Mouse (Mus musculus) c-Kit-negative CD71-positive TER-119-positive erythroid progenitor cells, embryonic 14.5 days (primary cell): ENCODE measurements around the gene Sypl.

Experiments
- DNase-seq: peaks from one replicate; pipeline ENCODE4 v3.0.0-alpha.2; 2013; ENCODE audit warnings: low read depth, low spot score

Gene Sypl

DNA sequence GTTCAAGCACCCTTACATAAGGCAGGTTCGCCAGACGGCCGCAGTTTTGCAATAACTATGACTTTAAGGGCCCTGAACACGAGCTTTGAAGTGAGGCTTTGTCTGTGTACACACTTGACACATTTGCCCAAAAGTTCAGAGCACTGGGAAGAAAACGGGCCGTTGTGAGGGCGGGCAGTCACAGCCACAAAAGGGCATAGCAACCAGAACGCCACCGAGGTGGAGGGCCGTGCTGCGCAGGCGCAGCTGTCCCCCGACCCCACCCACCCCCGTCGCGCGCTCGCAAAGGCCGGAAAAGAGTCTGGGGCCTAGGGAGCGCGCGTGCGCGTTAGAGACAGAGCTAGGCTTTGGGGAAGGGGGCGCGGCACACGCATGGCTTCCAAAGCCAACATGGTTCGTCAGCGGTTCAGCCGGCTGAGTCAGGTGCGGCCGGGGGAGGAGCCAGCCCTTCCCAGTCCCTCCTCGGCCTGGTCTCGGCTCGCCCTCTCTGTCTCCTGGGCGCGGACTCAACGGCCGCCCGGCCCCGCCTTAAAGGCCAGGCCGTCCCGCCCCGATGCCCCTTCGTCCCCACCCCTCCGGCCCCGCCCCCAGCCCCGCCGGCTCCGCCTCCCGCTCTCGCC lies at the start of gene Sypl:
Sypl (plus strand) TSS at position 296 of the 620 bp plus-strand sequence.
- peak; percentile 85 for DNase-seq

DNA sequence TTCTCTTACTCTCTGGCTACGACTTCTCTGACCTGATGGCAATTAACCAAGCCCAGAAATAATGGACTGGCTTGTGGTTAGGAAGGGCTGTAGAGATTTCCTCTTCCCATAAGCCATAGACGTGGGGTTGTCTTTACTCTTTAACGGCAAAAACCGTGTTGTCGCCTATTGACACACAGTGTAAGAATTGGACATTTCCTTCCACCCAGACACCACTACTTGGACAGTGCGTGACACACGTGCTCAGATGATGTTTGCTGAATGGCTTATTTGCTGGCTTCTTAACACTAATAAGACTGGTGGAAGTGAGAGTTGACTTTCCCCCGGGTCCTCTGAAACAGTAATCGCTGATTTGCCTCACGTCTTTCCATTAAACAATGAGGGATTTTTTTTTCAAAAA lies 44.0 kb upstream of the Sypl start:
- no peak for DNase-seq

DNA sequence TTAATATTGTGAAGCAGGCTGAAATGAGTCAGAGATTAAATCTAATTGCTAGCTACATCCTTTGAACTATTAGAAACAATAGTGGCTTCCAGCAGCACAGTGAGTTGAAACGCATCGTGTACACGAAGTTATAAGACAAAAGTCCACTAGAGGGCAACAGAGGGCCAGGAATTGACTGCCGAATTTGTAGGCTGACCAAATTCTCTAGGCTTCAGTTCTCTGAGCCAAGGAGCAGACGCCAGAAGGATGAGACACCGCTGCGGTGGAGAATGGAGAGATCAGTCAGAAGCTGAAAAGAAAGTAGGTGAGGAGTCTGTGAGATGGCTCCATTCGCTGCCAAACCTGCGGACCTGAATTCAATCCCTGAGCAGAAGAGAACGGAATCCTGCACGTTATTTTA lies 43.6 kb upstream of the Sypl start:
- peak; percentile 50 for DNase-seq

DNA sequence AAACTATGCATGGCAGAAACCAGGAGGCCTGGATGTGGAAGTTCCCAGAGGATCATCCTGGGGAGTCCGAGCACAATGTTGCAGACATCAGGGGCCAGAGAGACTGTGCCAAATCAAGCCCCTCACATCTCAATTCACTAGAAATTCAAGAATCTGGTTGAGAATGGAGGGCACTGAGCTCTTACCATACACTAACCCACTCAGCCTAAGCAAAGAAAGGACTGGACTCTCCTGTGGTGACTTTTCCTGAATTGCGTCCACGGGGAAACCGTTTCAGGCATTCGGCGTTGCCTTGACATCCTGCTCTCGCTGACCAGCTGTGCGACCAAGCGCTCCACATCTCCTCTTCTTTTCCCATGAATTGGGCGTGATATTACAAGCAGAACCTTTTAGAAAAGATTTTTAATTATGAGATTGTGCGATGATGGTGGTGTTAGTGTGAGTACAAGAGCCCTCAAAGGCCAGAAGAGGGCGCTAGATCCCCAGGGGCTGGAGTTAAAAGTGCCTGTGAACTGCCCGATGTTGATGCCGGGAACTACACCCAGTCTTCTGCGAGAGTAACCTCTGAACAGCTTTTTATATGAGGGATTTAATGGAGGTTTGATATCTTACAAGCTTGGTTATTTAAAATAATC lies 43.0 kb upstream of the Sypl start:
- DNase-seq, result peak; percentile 16

DNA sequence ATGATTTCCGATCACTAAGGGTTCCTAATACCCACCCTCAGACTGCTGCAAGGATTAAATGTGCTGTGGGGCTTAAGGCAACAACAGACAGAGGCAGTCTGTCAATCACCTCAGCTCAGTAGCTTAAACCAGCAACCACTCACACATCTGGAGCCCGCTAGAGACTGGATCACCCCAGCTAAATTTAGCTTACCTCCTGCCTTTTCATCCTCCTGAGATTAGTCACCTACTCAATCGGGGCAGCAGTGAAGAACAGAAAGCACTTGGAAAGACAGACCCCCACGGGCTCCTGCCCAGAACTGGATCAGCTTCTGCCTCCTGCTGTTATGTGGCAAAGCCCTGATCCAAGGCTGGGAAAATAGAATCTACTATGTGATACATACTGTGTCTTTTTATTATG lies 42.1 kb upstream of the Sypl start:
- DNase-seq, result no peak

DNA sequence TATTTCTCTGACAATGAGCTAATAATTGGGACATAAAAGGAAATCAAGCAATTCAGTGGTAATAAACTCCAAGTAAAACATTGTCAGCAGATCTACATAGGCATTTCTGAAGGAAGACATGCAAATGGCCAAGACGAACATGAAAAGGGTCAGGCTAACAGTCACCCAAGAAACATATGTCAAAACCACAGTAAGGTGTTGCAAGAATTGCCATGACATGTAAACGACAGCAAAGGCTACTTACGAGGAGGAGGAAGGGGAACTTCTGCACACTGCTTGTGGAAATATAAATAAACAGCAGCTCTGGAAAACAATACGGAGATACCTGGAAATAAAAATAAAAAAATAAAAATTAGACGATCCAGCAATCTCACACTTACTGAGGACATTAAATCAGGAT lies 40.9 kb upstream of the Sypl start:
- DNase-seq, result no peak

DNA sequence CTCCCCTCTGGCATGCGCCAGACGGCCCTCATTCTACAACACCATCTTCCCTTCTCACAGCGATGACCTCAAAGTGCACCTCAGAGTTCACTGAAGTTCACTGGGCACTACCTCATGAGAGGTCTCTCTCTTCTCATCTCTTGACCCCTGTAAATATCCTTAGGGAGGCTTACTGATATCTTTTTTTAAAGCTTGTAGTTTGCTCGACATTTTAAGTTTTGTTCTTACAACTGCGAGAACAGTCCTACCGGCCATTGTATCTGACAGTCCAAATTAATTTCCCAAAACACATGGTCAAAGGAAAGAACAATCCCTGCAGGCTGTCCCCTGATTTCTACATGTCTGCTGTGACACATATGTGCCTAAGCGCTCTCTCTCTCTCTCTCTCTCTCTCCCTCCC lies 35.0 kb upstream of the Sypl start:
- DNase-seq, result no peak

DNA sequence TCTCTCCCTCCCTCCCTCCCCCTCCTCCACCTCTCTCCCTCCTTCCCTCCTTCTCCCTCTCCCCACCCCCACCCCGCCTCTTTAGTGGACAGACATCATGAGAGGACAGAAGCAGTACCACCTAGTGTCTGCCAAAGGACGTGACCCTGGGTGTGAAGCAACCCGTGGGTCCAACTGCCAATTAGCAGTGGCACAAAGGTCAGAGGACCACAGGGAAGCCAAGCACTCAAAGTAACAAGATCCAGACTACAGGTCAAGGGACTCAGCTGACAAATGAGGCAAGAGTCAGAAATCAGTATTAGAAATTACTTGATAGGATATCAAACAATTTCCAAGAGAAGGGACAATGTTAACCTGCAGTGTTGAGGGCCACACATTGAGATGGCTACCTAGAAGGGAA lies 34.6 kb upstream of the Sypl start:
- no peak for DNase-seq

DNA sequence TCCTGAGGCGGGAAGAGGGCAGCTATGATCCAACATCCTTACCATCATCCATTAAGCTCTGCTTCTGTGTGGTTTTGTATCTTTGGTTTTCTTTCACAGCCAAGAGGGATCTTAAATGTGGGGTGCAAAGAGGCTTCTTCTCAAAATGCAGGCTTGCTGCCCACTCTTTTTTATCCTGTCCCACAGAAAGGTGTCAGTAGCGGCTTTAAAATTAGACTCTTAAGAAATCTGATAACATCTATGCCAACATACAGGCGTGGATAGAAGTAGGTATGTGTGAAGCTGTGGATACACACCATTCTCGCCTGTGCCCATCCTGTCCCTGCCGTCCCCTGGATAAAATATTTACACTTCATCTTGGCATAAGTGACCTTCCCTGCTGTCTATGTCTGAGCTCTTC lies 34.2 kb upstream of the Sypl start:
- DNase-seq, result no peak

DNA sequence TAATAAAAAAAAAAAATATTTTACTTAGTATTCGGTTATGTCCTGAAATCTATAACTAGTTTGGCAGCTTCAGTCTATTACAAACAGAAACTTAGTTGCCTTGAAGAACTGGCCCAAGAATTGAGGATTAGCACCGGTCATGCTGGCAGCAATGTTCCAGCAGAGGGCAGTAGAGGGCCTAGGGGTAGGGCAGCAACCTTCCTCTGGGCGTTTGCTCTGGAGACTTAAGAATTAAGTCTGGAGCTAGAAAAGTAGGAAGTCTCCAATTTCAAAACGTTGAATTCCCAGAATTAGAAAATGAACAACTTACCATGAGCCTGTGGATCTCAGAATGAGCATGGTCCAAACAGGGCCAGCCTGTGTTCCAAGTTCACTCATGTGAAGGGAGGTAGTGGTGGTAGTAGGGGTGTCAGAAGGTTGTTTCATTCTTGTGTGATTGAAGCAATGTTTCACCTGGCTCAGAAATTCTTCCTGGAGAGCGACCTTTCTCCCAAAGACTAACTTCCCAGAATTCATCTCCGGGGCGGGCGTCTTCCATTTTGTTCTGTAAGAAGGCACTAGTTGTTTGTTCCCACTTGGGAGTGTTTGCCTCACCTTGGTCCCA lies 33.4 kb upstream of the Sypl start:
- DNase-seq, result peak; percentile 30

DNA sequence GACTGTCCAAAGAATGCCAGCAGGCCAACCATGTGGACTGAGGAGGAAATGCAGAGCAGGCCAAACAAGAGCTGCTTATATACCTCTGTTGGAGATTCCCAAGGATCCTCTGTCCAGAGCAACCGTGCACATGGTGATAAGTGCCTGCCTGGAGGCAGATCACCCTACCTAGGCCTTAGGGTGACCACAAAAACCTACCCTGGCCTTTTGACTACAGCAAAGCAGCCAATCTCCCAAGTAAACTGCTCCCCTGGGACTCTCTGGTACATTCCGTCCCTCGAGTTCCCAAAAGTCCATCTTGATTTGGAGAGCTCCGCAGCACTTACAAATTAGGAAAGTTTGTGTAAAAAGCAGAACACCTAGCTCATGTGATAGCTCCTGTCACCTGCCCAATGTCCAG lies 32.6 kb upstream of the Sypl start:
- DNase-seq, result no peak

DNA sequence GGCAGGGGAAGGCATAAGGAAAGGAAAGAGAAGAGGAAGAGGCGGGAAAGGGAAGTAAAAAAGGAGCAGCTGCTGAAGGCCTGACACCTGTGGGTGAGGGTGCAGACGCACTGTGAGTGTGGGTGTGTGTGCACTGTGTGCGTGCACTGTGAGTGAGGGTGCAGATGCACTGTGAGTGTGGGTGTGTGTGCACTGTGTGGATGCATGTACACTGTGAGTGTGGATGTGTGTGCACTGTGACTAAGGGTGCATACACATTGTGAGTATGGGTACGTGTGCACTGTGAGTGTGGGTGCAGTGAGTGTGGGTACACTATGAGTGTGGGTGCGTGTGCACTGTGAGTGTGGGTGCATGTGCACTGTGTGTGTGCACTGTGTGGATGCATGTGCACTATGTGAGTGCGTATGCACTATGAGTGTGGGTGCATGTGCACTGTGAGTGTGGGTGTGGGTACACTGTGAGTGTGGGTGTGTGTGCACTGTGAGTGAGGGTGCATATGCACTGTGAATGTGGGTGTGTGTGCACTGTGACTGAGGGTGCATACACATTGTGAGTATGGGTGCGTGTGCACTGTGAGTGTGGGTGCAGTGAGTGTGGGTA lies 32.1 kb upstream of the Sypl start:
- DNase-seq, result no peak

DNA sequence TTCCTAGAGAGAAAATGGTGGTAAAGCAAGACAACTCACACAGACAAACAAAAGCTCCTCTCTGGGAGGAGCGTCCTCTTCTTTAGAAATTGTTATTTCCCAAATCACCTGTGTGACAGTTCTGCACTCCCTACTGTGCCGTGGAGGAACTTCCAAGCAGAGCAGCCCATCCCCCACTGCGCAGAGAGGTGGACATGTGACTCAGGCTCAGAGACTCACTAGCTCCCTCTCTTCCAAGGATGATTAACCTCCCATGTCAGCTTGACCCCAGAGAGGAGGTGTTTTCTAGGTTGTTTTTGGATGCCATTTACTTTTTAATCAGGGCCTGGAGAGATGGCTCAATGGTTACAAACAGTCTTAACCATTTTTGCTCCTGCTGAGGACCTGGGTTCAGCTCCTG lies 29.4 kb upstream of the Sypl start:
- no peak for DNase-seq

DNA sequence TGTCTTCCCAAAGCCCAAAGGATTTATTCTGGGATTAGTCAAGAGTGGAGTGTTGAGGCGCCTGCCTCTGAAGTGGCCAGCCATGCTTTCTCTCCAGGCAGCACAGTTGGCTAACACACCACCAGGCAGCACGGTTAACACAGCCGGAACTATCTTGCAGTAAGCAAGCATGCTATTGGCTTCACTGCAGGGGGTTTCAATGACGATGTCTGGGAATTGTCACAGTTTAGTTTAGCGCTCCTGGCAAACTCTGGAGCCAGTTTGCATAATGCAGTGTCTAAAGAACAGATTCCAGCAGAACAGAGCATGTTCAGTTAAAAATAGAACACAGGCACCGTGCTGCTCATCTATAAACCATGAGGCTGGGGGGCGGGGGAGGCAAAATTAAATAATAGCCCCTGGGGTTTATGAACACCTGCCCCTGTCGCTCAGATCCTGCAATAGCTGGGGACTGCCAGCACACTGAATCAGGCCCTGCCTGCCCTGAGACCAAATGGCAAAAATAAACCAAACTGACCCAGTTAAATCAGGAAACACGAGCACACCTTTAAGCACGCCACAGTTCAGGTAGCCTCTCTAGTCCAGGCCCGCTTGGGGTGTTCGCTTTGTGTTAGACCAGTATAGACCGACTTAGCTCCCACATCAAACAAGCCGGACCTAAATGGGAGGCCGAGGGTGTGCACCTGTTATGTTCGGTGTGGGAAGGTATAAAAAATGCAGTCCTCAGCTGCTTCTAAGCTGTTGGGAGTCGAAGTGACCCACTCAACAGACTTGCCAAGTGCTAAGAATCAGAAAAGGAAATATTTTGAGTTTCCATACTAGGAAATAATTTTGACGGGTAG lies 27.1 kb upstream of the Sypl start:
- DNase-seq, result no peak

DNA sequence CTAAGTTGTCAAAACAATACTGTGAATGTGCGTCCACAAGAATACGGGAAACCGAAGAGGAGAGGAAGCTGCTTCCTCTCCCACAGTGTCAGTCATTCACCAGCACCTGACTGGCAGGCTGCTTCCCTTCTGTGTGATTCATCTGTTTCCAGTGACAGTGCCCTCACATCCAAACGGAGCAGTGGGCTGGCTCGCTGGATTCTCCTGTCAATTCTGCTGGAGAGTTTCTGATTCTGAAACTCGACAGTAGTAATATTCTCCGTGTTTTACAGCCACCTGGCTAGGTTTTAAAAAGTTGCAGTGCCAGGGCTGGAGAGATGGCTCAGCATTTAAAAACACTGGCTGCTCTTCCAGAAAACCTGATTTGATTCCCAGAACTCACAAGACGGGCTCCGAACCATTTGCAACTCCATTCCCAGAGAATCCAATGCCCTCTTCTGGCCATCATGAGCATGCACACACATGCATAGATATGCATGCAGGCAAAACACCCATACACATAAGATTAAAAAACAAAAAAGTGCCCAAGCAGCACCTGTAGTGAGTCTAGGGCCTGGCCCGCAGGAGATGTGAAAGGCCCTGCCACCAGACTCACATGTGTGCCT lies 26.4 kb upstream of the Sypl start:
- no peak for DNase-seq

DNA sequence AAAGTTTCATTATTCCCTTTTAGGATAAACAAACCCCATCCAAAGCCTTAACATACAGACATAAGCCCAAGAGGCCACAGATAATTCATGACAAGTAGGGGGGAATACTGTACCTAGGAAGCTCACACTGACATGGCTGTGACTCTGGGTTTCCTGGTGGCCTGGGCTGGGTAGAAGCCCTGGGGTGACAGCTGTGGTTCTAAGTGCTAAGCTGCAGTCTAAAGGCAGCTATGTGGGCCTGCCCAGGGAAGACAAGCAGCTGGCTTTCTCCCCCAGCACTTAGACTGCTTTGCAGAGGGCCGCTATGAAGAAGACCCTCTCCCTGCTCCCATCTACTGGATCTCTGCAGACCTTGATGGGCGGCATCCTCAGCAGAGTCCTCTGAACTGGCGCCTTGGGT lies 25.5 kb upstream of the Sypl start:
- DNase-seq, result no peak

DNA sequence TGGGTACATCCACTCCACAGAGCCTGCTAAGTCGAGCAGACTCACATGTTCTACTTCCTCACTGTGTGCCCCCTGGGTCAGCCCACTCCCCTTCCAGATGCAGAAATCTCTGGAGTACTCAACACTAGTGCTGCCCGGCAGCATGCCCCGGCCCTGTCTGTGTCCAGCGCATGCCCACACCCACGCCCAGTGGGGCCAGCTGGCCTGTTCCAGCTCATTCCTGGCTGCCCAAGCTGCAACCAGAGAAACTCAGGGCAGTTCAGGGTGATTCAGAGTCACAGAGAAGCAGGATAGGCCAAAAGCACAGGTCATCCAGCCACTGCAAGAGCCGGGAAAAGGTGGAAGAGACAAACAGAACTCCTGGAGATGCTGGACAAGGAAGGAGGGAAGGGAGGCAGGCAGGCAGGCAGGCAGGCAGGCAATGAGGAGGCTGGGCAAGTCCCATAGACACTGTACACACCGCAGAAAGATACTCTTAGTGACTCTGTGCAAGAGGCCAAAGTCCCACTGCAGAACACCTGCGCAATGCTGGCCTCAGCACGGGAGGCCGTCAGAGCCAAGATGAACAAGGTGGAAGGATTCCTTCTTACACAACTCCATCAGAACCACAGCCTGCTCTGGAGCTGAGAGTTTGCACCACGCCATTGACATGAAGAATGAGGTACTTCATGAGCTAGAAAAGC lies 23.7 kb upstream of the Sypl start:
- no peak for DNase-seq

DNA sequence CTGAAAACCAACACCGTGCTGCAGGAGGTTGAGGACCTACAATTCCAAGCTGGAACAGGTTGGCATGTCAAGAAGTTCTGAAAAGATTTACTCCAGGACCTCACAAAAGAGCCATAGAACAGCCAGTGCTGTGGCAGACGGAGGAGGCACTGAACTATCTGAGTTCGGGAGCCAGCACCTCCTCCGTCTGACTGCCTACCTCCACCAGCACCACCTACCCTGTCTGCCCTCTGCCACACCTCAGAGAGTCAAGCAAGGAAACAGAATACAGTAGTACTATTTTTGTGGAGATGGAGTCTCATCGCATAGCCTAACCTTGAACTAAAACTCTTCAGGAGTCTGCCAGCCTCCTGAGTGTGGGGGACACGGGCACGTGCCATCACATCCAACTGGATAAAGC lies 23.1 kb upstream of the Sypl start:
- DNase-seq, result no peak

DNA sequence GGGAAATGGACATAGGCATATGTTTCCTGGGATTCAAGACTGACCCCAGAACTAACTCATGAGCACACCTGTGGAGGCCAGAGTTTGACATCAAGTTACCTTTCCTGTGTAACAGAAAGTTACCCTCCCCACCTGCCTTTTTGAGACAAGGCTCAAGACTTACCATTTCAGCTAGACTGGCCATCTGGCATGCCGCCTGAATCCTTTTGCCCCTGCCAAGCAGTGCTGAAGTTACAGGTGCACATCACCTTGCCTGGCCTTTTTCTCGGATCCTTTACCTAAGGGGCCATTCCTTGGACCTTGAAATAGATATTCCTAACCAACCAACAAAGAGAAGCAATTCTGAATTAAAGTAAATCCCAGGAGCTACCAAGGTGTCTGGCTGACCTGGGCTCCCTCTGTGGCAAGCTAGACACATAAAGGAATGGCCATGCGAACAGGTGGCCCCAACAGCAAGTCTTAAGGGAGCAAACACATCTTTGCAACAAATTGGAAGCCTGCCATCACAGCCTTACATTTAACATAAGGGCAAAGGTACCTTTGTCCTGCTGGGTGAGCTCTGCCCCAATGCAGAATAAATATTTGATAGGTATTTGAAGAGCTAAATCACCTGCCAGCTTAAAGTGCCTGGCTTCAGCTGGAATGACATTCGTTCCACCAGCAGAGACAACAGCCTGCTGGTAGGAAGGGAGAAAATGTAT lies 17.3 kb upstream of the Sypl start:
- DNase-seq, result no peak

DNA sequence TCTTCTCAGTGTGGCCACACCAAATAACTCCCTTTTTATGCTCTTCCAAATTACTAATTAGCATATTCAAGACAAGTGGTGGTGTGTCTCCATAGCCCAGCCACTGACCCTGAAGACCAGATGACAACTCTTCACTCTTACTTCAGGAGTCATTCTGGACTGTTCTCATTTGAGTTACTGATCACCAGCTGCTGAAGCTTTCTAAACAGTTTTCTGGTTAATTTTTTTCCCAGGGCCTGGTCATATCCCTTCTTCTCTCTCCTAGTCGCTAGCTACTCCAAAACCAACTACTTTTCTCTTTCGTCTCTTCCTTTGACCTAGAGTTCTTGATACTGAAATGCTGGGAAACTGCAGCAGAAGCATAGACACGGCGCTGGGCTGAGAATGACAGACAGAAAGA lies 12.6 kb upstream of the Sypl start:
- no peak for DNase-seq

DNA sequence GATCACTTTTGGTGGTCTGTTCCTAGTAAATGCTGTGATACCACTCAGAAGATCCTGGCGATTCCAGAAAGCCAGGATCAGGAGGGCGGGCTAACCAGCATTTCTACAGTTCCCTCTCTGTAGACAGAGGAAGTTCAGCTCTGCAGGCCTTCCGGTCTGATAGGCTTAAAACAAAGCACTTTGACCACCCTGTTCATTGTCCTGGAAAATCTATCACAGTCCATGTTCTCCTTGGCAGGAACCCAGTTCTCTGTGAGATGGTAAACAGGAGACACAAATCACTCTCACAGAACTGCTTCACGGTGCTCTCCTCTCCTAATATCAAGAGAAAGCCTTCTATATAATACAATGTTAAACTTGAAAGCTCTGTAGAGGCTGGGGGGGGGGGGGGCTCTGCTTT lies 10.3 kb upstream of the Sypl start:
- DNase-seq, result no peak
